Mouse (Mus musculus): ENCODE results near the gene Med11. TPM values are rescaled to one million over a fixed set of nuclear protein-coding genes. Genes with fewer than 3 reads are reported as not detected.

Med11 gene
- polyA plus RNA-seq, 1 experiment from 2014 or later = 27.4 TPM

- TF ChIP-seq CTCF (IDR thresholded peaks at IDR 0.05; ENCODE audit: low read depth) (no peak), EP300 (optimal IDR thresholded peaks at IDR 0.05) (no peak)
- Histone ChIP-seq H3K9ac (ENCODE audit: low read length) (no peak overlapping the region), H3K4me3 (ENCODE audit: low read depth, low read length) (no peak overlapping the region), H3K27ac (replicated peaks) (no peak overlapping the region), H3K36me3 (ENCODE audit: control insufficient read depth, insufficient read depth, low read length) (0 out of 2 replicates have a peak, but pooled peaks cover 3% of the 10 kb centered on the region), H3K4me1 (replicated peaks; ENCODE audit: control insufficient read depth, insufficient read depth) (no peaks in the 10 kb centered on the region), H3K4me2 (replicated peaks; ENCODE audit: low read depth) (no peak overlapping the region), H3K9me3 (ENCODE audit: control insufficient read depth, low read length) (no peaks in the 10 kb centered on the region), H3K27me3 (ENCODE audit: control insufficient read depth, insufficient read depth, low read length) (no peaks in the 10 kb centered on the region)
- ATAC-seq (ENCODE audit: low FRiP score, low TSS enrichment) (peak; percentile 63), DNase-seq (ENCODE audit: low spot score) (peak; percentile 64)
- WGBS = 57% methylated on average over 4 of the region's 4 CpGs
Measured at GRCm38 (mm10) chr11:70440637-70441036, 11.1 kb upstream of the Med11 start.

- no peak overlapping the region for H3K27ac ChIP-seq (replicated peaks)
- no peaks in the 10 kb centered on the region for H3K4me1 ChIP-seq (replicated peaks; ENCODE audit: control insufficient read depth, insufficient read depth)
- H3K27me3 ChIP-seq (ENCODE audit: control insufficient read depth, insufficient read depth, low read length) = no peaks in the 10 kb centered on the region
- TF ChIP-seq EP300 (optimal IDR thresholded peaks at IDR 0.05) (no peak), CTCF (IDR thresholded peaks at IDR 0.05; ENCODE audit: low read depth) (no peak)
- no peak overlapping the region for H3K9ac ChIP-seq (ENCODE audit: low read length)
- no peak for ATAC-seq (ENCODE audit: low FRiP score, low TSS enrichment)
- WGBS = 89% methylated on average over 7 of the region's 7 CpGs
- H3K9me3 ChIP-seq (ENCODE audit: control insufficient read depth, low read length) = no peaks in the 10 kb centered on the region
- no peak overlapping the region for H3K4me2 ChIP-seq (replicated peaks; ENCODE audit: low read depth)
- H3K36me3 ChIP-seq (ENCODE audit: control insufficient read depth, insufficient read depth, low read length) = 0 out of 2 replicates have a peak, but pooled peaks cover 3% of the 10 kb centered on the region
- DNase-seq (ENCODE audit: low spot score) = no peak
- H3K4me3 ChIP-seq (ENCODE audit: low read depth, low read length) = no peak overlapping the region
Measured at GRCm38 (mm10) chr11:70441882-70442281, 9.8 kb upstream of the Med11 start.

GRCm38 (mm10) chr11:70443964-70444363, 7.8 kb upstream of the Med11 start:
- WGBS = 71% methylated on average over 3 of the region's 3 CpGs
- no peaks in the 10 kb centered on the region for H3K4me1 ChIP-seq (replicated peaks; ENCODE audit: control insufficient read depth, insufficient read depth)
- H3K9me3 ChIP-seq (ENCODE audit: control insufficient read depth, low read length) = no peaks in the 10 kb centered on the region
- TF ChIP-seq CTCF (IDR thresholded peaks at IDR 0.05; ENCODE audit: low read depth) (no peak), EP300 (optimal IDR thresholded peaks at IDR 0.05) (no peak)
- H3K27me3 ChIP-seq (ENCODE audit: control insufficient read depth, insufficient read depth, low read length) = no peaks in the 10 kb centered on the region
- no peak overlapping the region for H3K4me3 ChIP-seq (ENCODE audit: low read depth, low read length)
- 0 out of 2 replicates have a peak, but pooled peaks cover 3% of the 10 kb centered on the region for H3K36me3 ChIP-seq (ENCODE audit: control insufficient read depth, insufficient read depth, low read length)
- no peak overlapping the region for H3K4me2 ChIP-seq (replicated peaks; ENCODE audit: low read depth)
- ATAC-seq (ENCODE audit: low FRiP score, low TSS enrichment) = no peak
- no peak overlapping the region for H3K9ac ChIP-seq (ENCODE audit: low read length)
- DNase-seq (ENCODE audit: low spot score) = no peak
- H3K27ac ChIP-seq (replicated peaks) = no peak overlapping the region

- no peak for DNase-seq (ENCODE audit: low spot score)
- H3K4me2 ChIP-seq (replicated peaks; ENCODE audit: low read depth) = no peak overlapping the region
- H3K27me3 ChIP-seq (ENCODE audit: control insufficient read depth, insufficient read depth, low read length) = no peaks in the 10 kb centered on the region
- 0 out of 2 replicates have a peak, but pooled peaks have one; percentile 13 for ATAC-seq (ENCODE audit: low FRiP score, low TSS enrichment)
- no peaks in the 10 kb centered on the region for H3K9me3 ChIP-seq (ENCODE audit: control insufficient read depth, low read length)
- no peaks in the 10 kb centered on the region for H3K4me1 ChIP-seq (replicated peaks; ENCODE audit: control insufficient read depth, insufficient read depth)
- H3K9ac ChIP-seq (ENCODE audit: low read length) = no peak overlapping the region
- H3K36me3 ChIP-seq (ENCODE audit: control insufficient read depth, insufficient read depth, low read length) = no peaks in the 10 kb centered on the region
- TF ChIP-seq CTCF (IDR thresholded peaks at IDR 0.05; ENCODE audit: low read depth) (no peak), EP300 (optimal IDR thresholded peaks at IDR 0.05) (no peak)
- 46% methylated on average over 6 of the region's 6 CpGs for WGBS
- no peak overlapping the region for H3K27ac ChIP-seq (replicated peaks)
- H3K4me3 ChIP-seq (ENCODE audit: low read depth, low read length) = no peak overlapping the region
Measured at GRCm38 (mm10) chr11:70444667-70445066, 7.1 kb upstream of the Med11 start.

GRCm38 (mm10) chr11:70446756-70447155, 5.0 kb upstream of the Med11 start:
- H3K4me3 ChIP-seq (ENCODE audit: low read depth, low read length) = no peak overlapping the region
- H3K27ac ChIP-seq (replicated peaks) = no peak overlapping the region
- no peak overlapping the region for H3K9ac ChIP-seq (ENCODE audit: low read length)
- DNase-seq (ENCODE audit: low spot score) (no peak), ATAC-seq (ENCODE audit: low FRiP score, low TSS enrichment) (no peak)
- H3K9me3 ChIP-seq (ENCODE audit: control insufficient read depth, low read length) = no peaks in the 10 kb centered on the region
- 47% methylated on average over 3 of the region's 3 CpGs for WGBS
- no peak for TF ChIP-seq EP300 (optimal IDR thresholded peaks at IDR 0.05)
- peak; percentile 36 for TF ChIP-seq CTCF (IDR thresholded peaks at IDR 0.05; ENCODE audit: low read depth)
- H3K4me2 ChIP-seq (replicated peaks; ENCODE audit: low read depth) = no peak overlapping the region
- H3K27me3 ChIP-seq (ENCODE audit: control insufficient read depth, insufficient read depth, low read length) = no peaks in the 10 kb centered on the region
- no peaks in the 10 kb centered on the region for H3K36me3 ChIP-seq (ENCODE audit: control insufficient read depth, insufficient read depth, low read length)
- H3K4me1 ChIP-seq (replicated peaks; ENCODE audit: control insufficient read depth, insufficient read depth) = no peaks in the 10 kb centered on the region

- H3K4me1 ChIP-seq (replicated peaks; ENCODE audit: control insufficient read depth, insufficient read depth) = no peaks in the 10 kb centered on the region
- no peak overlapping the region for H3K4me3 ChIP-seq (ENCODE audit: low read depth, low read length)
- no peak overlapping the region for H3K9ac ChIP-seq (ENCODE audit: low read length)
- H3K4me2 ChIP-seq (replicated peaks; ENCODE audit: low read depth) = no peak overlapping the region
- no peaks in the 10 kb centered on the region for H3K27me3 ChIP-seq (ENCODE audit: control insufficient read depth, insufficient read depth, low read length)
- H3K36me3 ChIP-seq (ENCODE audit: control insufficient read depth, insufficient read depth, low read length) = no peaks in the 10 kb centered on the region
- ATAC-seq (ENCODE audit: low FRiP score, low TSS enrichment) (no peak), DNase-seq (ENCODE audit: low spot score) (no peak)
- H3K27ac ChIP-seq (replicated peaks) = no peak overlapping the region
- TF ChIP-seq EP300 (optimal IDR thresholded peaks at IDR 0.05) (no peak), CTCF (IDR thresholded peaks at IDR 0.05; ENCODE audit: low read depth) (no peak)
- 72% methylated on average over 1 of the region's 1 CpGs for WGBS
- H3K9me3 ChIP-seq (ENCODE audit: control insufficient read depth, low read length) = no peaks in the 10 kb centered on the region
Measured at GRCm38 (mm10) chr11:70447373-70447772, 4.3 kb upstream of the Med11 start.

All from stomach, postnatal 0 days (tissue).